Mouse (Mus musculus) hindbrain, postnatal 0 days (tissue): ENCODE data around the gene Olfr620. TPM values are rescaled to one million over a fixed set of nuclear protein-coding genes. Genes with fewer than 3 reads are reported as not detected.

Experiments
- ATAC-seq: fragments of 200-750 bp; cut with Nextera tagmentation; 2 replicates; pipeline ENCODE4 v1.8.0; 2017; ENCODE audit warnings: mild to moderate bottlenecking, moderate TSS enrichment, moderate library complexity
- DNase-seq: peaks from one replicate; pipeline ENCODE4 v3.0.0-alpha.2; 2015; ENCODE audit warnings: low spot score
- H3K27ac ChIP-seq: fragments of 300-500 bp; sonication (generic); 2 replicates; pipeline ENCODE4 v1.5.1; 2014; ENCODE audit warnings: mild to moderate bottlenecking
- H3K27me3 ChIP-seq: fragments of 300-500 bp; sonication (generic); 2 replicates; pipeline ENCODE4 v1.6.1; 2014; ENCODE audit warnings: low read length, mixed read lengths; ENCODE audit not compliant: insufficient read depth
- H3K36me3 ChIP-seq: fragments of 300-500 bp; sonication (generic); 2 replicates; pipeline ENCODE4 v1.6.1; 2014; ENCODE audit warnings: low read length, mixed read lengths; ENCODE audit not compliant: insufficient read depth
- H3K4me1 ChIP-seq: fragments of 300-500 bp; sonication (generic); 2 replicates; pipeline ENCODE4 v1.6.1; 2014; ENCODE audit warnings: antibody characterized with exemption, low read length, mixed read lengths; ENCODE audit not compliant: insufficient read depth
- H3K4me2 ChIP-seq: fragments of 300-500 bp; sonication (generic); 2 replicates; pipeline ENCODE4 v1.6.1; 2014; ENCODE audit warnings: low read depth, mild to moderate bottlenecking, low read length, moderate library complexity, mixed read lengths
- H3K4me3 ChIP-seq: fragments of 300-500 bp; sonication (generic); 2 replicates; pipeline ENCODE4 v1.5.1; 2014; ENCODE audit warnings: low read length
- H3K9ac ChIP-seq: fragments of 300-500 bp; sonication (generic); replicated peaks from 2 replicates; pipeline ENCODE4 v1.6.1; 2014; ENCODE audit warnings: mild to moderate bottlenecking, low read length, moderate library complexity, mixed read lengths
- H3K9me3 ChIP-seq: fragments of 300-500 bp; sonication (generic); 2 replicates; pipeline ENCODE4 v1.6.1; 2016; ENCODE audit warnings: low read length, mixed read lengths
- CTCF ChIP-seq: IDR thresholded peaks from 2 replicates; pipeline ENCODE4 v1.5.1; 2016; ENCODE audit warnings: antibody characterized with exemption, control low read depth, low read depth
- WGBS: fragments of 180-500 bp; shearing (Covaris S2); extraction: QIAGEN DNeasy Blood & Tissue Kit; methylation state at CpG from one replicate; pipeline ENCODE4 v1.1.7; 2014; 5-methylcytosine and 5-hydroxymethylcytosine counted together
- microRNA-seq, 2 experiments: library from miRNA; unstranded; fragments of <30 nt; microRNA quantifications; one replicate each; pipeline ENCODE4; 2016
- polyA plus RNA-seq: library from polyadenylated mRNA; unstranded; fragments of >200 nt; fragmentation: Nextera tagmentation; extraction: Ambion mirVana; gene quantifications from 2 replicates; pipeline ENCODE4 v1.2.1, GENCODE M21; 2015
- total RNA-seq: library from RNA; depleted of rRNA; stranded (reverse); fragments of >200 nt; gene quantifications from 2 replicates; pipeline ENCODE4 v1.2.3, GENCODE M21; 2014; rRNA removed

Olfr620 gene
- total and polyA plus RNA-seq, 2 experiments from 2014 or later = not detected

DNA sequence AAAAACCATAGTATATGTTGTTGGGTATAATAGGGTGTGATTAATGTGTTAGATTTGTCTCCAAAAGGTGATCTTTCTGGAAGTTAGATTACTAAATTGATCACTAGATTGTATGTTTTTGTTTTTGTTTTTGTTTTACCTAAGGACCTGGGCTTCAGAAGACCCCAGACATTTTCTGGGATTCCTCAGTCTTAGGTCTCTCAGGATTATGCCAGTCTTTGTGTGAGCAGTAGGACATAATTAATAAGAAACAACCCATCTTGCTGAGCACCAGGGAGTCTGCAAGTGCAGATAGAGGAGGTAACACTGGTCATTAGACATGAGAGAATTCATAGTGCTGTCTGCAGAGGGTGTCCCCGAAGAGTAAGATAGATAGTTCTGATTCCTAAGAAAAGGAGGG is 39.6 kb downstream of the Olfr620 start, which contains the start of gene Olfr617:
TSS of gene Olfr617 (plus strand) at position 301 of the 400 bp plus-strand sequence.
- Histone ChIP-seq H3K27ac (no peak within 1 kb of the TSS), H3K4me1 (no peaks in the 10 kb centered on the region), H3K4me2 (no peak within 1 kb of the TSS), H3K27me3 (no peaks in the 10 kb centered on the region), H3K9ac (no peak within 1 kb of the TSS), H3K4me3 (no peak within 1 kb of the TSS), H3K36me3 (no peaks in the 10 kb centered on the region), H3K9me3 (no peaks in the 10 kb centered on the region)
- ATAC-seq = no peak
- no peak for TF ChIP-seq CTCF
- no peak for DNase-seq
- 74% methylated on average over 1 of the region's 1 CpGs for WGBS

GRCm38 (mm10) chr7:103569043-103569442 is 43.3 kb downstream of the Olfr620 start, which contains the start of gene Olfr616:
TSS of gene Olfr616 (minus strand) at chr7:103569143.
- TF ChIP-seq CTCF = no peak
- H3K4me2 ChIP-seq = no peak within 1 kb of the TSS
- H3K9ac ChIP-seq = no peak within 1 kb of the TSS
- ATAC-seq = no peak
- H3K4me3 ChIP-seq = no peak within 1 kb of the TSS
- H3K4me1 ChIP-seq = no peaks in the 10 kb centered on the region
- H3K27me3 ChIP-seq = no peaks in the 10 kb centered on the region
- no peak for DNase-seq
- H3K27ac ChIP-seq = no peak within 1 kb of the TSS
- 88% methylated on average over 3 of the region's 3 CpGs for WGBS
- H3K36me3 ChIP-seq = no peaks in the 10 kb centered on the region
- H3K9me3 ChIP-seq = no peaks in the 10 kb centered on the region

DNA sequence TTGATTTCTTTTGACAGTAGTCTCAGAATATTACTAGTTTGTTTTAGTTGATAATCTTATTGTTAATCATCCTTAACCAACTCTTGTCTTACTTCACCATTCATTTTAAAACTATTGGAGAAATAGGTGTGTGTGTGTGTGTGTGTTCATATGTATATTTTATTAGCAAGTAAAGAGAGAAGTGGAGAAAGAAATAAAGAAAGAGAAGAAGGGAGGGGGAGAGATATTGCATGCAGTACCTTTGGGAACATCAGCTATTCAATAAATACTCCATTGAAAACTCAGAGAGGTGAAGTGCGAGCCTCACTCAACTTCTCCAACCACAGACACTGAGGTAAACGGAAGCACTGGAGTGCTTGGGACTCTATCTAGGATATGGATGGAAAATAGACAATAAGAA is 56.6 kb downstream of the Olfr620 start, which contains the start of gene Olfr615:
TSS of gene Olfr615 (plus strand) at position 301 of the 400 bp plus-strand sequence.
- no peak for DNase-seq
- WGBS = 86% methylated on average over 2 of the region's 2 CpGs
- H3K36me3 ChIP-seq = no peaks in the 10 kb centered on the region
- H3K4me2 ChIP-seq = no peak within 1 kb of the TSS
- H3K9me3 ChIP-seq = no peaks in the 10 kb centered on the region
- TF ChIP-seq CTCF = no peak
- H3K27me3 ChIP-seq = no peaks in the 10 kb centered on the region
- H3K4me1 ChIP-seq = no peaks in the 10 kb centered on the region
- no peak within 1 kb of the TSS for H3K9ac ChIP-seq
- ATAC-seq = no peak
- H3K27ac ChIP-seq = no peak within 1 kb of the TSS
- no peak within 1 kb of the TSS for H3K4me3 ChIP-seq

Small RNAs within 50 kb of the gene (microRNA-seq; reads per million reads assigned to microRNA genes)
- 0 reads per million in 2 experiments for gene Gm26506

Other genes starting within 250 kb of the Olfr620 start
Only the 30 nearest of the 33 such genes appear.
- not detected in 2 replicates for gene Olfr603, start 226.4 kb downstream of the Olfr620 start, total RNA-seq
- gene Olfr603, start 226.4 kb downstream of the Olfr620 start, polyA plus RNA-seq = not detected in 2 replicates
- gene Usp17lc, start 197.5 kb downstream of the Olfr620 start, total RNA-seq = not detected in 2 replicates
- not detected in 2 replicates for gene Usp17lc, start 197.5 kb downstream of the Olfr620 start, polyA plus RNA-seq
- gene Olfr605, start 167.1 kb downstream of the Olfr620 start, total RNA-seq = not detected in 2 replicates
- not detected in 2 replicates for gene Olfr605, start 167.1 kb downstream of the Olfr620 start, polyA plus RNA-seq
- gene Olfr606, start 163.5 kb downstream of the Olfr620 start, total RNA-seq = not detected in 2 replicates
- gene Olfr606, start 163.5 kb downstream of the Olfr620 start, polyA plus RNA-seq = not detected in 2 replicates
- gene Olfr607, start 148.4 kb downstream of the Olfr620 start, total RNA-seq = not detected in 2 replicates
- not detected in 2 replicates for gene Olfr607, start 148.4 kb downstream of the Olfr620 start, polyA plus RNA-seq
- not detected in 2 replicates for gene Olfr608, start 142.7 kb downstream of the Olfr620 start, total RNA-seq
- gene Olfr608, start 142.7 kb downstream of the Olfr620 start, polyA plus RNA-seq = not detected in 2 replicates
- gene Olfr609, start 114.5 kb downstream of the Olfr620 start, total RNA-seq = not detected in 2 replicates
- gene Olfr609, start 114.5 kb downstream of the Olfr620 start, polyA plus RNA-seq = not detected in 2 replicates
- not detected in 2 replicates for gene Olfr610, start 100.4 kb downstream of the Olfr620 start, total RNA-seq
- not detected in 2 replicates for gene Olfr610, start 100.4 kb downstream of the Olfr620 start, polyA plus RNA-seq
- gene Olfr611, start 91.7 kb downstream of the Olfr620 start, total RNA-seq = not detected in 2 replicates
- not detected in 2 replicates for gene Olfr611, start 91.7 kb downstream of the Olfr620 start, polyA plus RNA-seq
- not detected in 2 replicates for gene Olfr612, start 69.8 kb downstream of the Olfr620 start, total RNA-seq
- gene Olfr612, start 69.8 kb downstream of the Olfr620 start, polyA plus RNA-seq = not detected in 2 replicates
- gene Olfr613, start 64.5 kb downstream of the Olfr620 start, total RNA-seq = not detected in 2 replicates
- not detected in 2 replicates for gene Olfr613, start 64.5 kb downstream of the Olfr620 start, polyA plus RNA-seq
- gene Olfr615, start 56.5 kb downstream of the Olfr620 start, total RNA-seq = not detected in 2 replicates
- not detected in 2 replicates for gene Olfr615, start 56.5 kb downstream of the Olfr620 start, polyA plus RNA-seq
- not detected in 2 replicates for gene Olfr616, start 43.4 kb downstream of the Olfr620 start, total RNA-seq
- gene Olfr616, start 43.4 kb downstream of the Olfr620 start, polyA plus RNA-seq = not detected in 2 replicates
- not detected in 2 replicates for gene Olfr617, start 39.5 kb downstream of the Olfr620 start, total RNA-seq
- not detected in 2 replicates for gene Olfr617, start 39.5 kb downstream of the Olfr620 start, polyA plus RNA-seq
- 0.11 TPM in 1 of 2 replicates, not detected in the other for gene Olfr618, start 22.4 kb downstream of the Olfr620 start, total RNA-seq
- not detected in 2 replicates for gene Olfr618, start 22.4 kb downstream of the Olfr620 start, polyA plus RNA-seq
- gene Olfr619, start 12.0 kb downstream of the Olfr620 start, total RNA-seq = not detected in 2 replicates
- gene Olfr619, start 12.0 kb downstream of the Olfr620 start, polyA plus RNA-seq = not detected in 2 replicates
- gene Olfr622, start 30.2 kb upstream of the Olfr620 start, total RNA-seq = not detected in 2 replicates
- not detected in 2 replicates for gene Olfr622, start 30.2 kb upstream of the Olfr620 start, polyA plus RNA-seq
- gene Olfr623, start 51.2 kb upstream of the Olfr620 start, total RNA-seq = not detected in 2 replicates
- gene Olfr623, start 51.2 kb upstream of the Olfr620 start, polyA plus RNA-seq = not detected in 2 replicates
- not detected in 2 replicates for gene Olfr624, start 58.7 kb upstream of the Olfr620 start, total RNA-seq
- 0.05 TPM in 1 of 2 replicates, not detected in the other for gene Olfr624, start 58.7 kb upstream of the Olfr620 start, polyA plus RNA-seq
- gene Olfr625-ps1, start 70.2 kb upstream of the Olfr620 start, total RNA-seq = not detected in 2 replicates
- not detected in 2 replicates for gene Olfr625-ps1, start 70.2 kb upstream of the Olfr620 start, polyA plus RNA-seq
- gene Olfr243, start 102.1 kb upstream of the Olfr620 start, total RNA-seq = not detected in 2 replicates
- gene Olfr243, start 102.1 kb upstream of the Olfr620 start, polyA plus RNA-seq = not detected in 2 replicates
- gene Olfr628, start 117.8 kb upstream of the Olfr620 start, total RNA-seq = not detected in 2 replicates
- gene Olfr628, start 117.8 kb upstream of the Olfr620 start, polyA plus RNA-seq = not detected in 2 replicates
- not detected in 2 replicates for gene Olfr629, start 132.4 kb upstream of the Olfr620 start, total RNA-seq
- not detected in 2 replicates for gene Olfr629, start 132.4 kb upstream of the Olfr620 start, polyA plus RNA-seq
- gene Olfr630, start 144.8 kb upstream of the Olfr620 start, total RNA-seq = not detected in 2 replicates
- not detected in 2 replicates for gene Olfr630, start 144.8 kb upstream of the Olfr620 start, polyA plus RNA-seq
- not detected in 2 replicates for gene Olfr69, start 159.1 kb upstream of the Olfr620 start, total RNA-seq
- not detected in 2 replicates for gene Olfr69, start 159.1 kb upstream of the Olfr620 start, polyA plus RNA-seq
- not detected in 2 replicates for gene Olfr68, start 167.2 kb upstream of the Olfr620 start, total RNA-seq
- not detected in 2 replicates for gene Olfr68, start 167.2 kb upstream of the Olfr620 start, polyA plus RNA-seq
- not detected in 2 replicates for gene Olfr67, start 179.3 kb upstream of the Olfr620 start, total RNA-seq
- gene Olfr67, start 179.3 kb upstream of the Olfr620 start, polyA plus RNA-seq = not detected in 2 replicates
- 146 and 311 TPM in 2 replicates for gene Hbb-bt, start 201.5 kb upstream of the Olfr620 start, total RNA-seq
- gene Hbb-bt, start 201.5 kb upstream of the Olfr620 start, polyA plus RNA-seq = 213 and 218 TPM in 2 replicates
- 1,334 and 1,616 TPM in 2 replicates for gene Hbb-bs, start 215.6 kb upstream of the Olfr620 start, total RNA-seq
- gene Hbb-bs, start 215.6 kb upstream of the Olfr620 start, polyA plus RNA-seq = 849 and 1,064 TPM in 2 replicates
- not detected in 2 replicates for gene Hbb-bh2, start 228.0 kb upstream of the Olfr620 start, total RNA-seq
- gene Hbb-bh2, start 228.0 kb upstream of the Olfr620 start, polyA plus RNA-seq = not detected in 2 replicates